Mouse (Mus musculus): ENCODE data around the gene Slc2a12. TPM values are rescaled to one million over a fixed set of nuclear protein-coding genes. Genes with fewer than 3 reads are reported as not detected.

Slc2a12 gene
- polyA plus RNA-seq, 1 experiment: 1.8 TPM

GRCm38 (mm10) chr10:22699487-22700335 is 54.9 kb downstream of the Slc2a12 start:
- H3K27ac ChIP-seq (ENCODE audit: control insufficient read depth, insufficient read depth, low read depth, low read length): no peak overlapping the region
- no peaks in the 10 kb centered on the region for H3K4me1 ChIP-seq (ENCODE audit: control insufficient read depth, insufficient read depth, low read length)
- TF ChIP-seq POLR2A (IDR thresholded peaks at IDR 0.05; ENCODE audit: control insufficient read depth, low read depth, low read length) (no peak), CTCF (IDR thresholded peaks at IDR 0.05; ENCODE audit: control insufficient read depth, insufficient read depth, insufficient replicate concordance, low read depth, low read length) (no peak)
- H3K4me3 ChIP-seq (ENCODE audit: control insufficient read depth, low read depth, low read length): no peak overlapping the region
- no peaks in the 10 kb centered on the region for H3K27me3 ChIP-seq (ENCODE audit: control insufficient read depth, insufficient read depth, low read length)
- no peaks in the 10 kb centered on the region for H3K36me3 ChIP-seq (ENCODE audit: control insufficient read depth, insufficient read depth, low read length)

DNA sequence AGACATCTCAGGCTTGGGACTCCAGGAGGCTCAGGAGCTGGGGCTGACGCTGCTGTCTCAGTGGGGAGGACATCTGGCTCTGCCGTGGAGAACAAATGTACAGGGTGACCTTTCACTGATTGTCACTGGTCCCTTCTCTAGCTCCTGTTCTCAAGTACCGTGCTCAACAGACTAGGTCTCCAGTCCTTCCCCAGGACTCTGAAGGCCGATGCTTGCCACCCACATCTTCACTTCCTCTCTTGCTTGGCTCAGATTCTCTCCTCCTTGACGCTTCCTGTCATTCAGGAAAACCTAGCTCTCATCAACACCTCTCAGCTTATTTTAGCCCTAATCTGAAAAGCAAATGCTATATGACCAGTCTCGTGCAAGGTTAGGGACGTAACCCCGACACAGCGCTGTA is 56.0 kb downstream of the Slc2a12 start:
- Histone ChIP-seq H3K4me1 (ENCODE audit: control insufficient read depth, insufficient read depth, low read length) (no peaks in the 10 kb centered on the region), H3K27me3 (ENCODE audit: control insufficient read depth, insufficient read depth, low read length) (no peaks in the 10 kb centered on the region), H3K36me3 (ENCODE audit: control insufficient read depth, insufficient read depth, low read length) (no peaks in the 10 kb centered on the region), H3K27ac (ENCODE audit: control insufficient read depth, insufficient read depth, low read depth, low read length) (no peak overlapping the region), H3K4me3 (ENCODE audit: control insufficient read depth, low read depth, low read length) (no peak overlapping the region)
- TF ChIP-seq CTCF (IDR thresholded peaks at IDR 0.05; ENCODE audit: control insufficient read depth, insufficient read depth, insufficient replicate concordance, low read depth, low read length): no peak

DNA sequence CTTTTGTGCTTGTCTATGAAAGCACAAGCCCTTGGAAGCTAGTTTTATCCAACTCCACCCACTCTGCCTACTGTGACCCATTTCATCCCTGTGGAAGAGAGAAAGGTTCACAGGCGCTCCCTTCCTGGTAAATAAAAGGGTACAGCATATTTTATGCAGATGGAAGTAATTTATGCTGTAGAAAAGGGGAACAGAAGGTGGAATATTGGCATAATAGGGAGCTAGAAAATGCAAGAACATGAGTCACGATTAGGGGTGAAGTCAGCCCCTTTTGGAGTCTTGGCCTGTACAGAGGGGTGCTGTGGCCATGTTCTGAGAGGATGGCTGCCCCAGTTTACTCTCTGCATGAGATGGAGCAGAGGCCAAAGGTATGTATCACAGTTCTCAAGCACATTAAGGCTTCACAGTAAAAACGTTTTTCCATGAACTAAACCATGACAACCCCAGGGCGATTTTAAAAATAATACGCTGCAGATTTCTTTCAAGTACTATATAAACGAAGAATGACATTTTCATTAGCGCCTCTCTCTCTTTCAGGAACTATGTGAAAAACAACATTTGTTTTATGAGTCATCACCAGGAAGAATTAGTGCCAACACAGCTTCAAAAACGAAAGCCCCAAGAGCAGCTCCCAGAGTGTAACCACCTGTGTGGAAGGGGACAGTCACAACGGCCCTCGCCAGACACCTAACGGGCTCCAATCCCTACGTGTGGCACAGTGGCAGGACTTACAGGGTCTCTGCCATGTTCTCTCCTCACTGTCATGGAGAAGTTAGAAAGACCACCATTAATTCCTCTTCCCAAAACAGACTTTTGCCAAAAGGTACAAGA is 56.9 kb downstream of the Slc2a12 start:
- no peak for TF ChIP-seq POLR2A (IDR thresholded peaks at IDR 0.05; ENCODE audit: control insufficient read depth, low read depth, low read length)
- TF ChIP-seq CTCF (IDR thresholded peaks at IDR 0.05; ENCODE audit: control insufficient read depth, insufficient read depth, insufficient replicate concordance, low read depth, low read length): no peak
- H3K4me3 ChIP-seq (ENCODE audit: control insufficient read depth, low read depth, low read length): no peak overlapping the region
- H3K36me3 ChIP-seq (ENCODE audit: control insufficient read depth, insufficient read depth, low read length): no peaks in the 10 kb centered on the region
- H3K27me3 ChIP-seq (ENCODE audit: control insufficient read depth, insufficient read depth, low read length): no peaks in the 10 kb centered on the region
- no peaks in the 10 kb centered on the region for H3K4me1 ChIP-seq (ENCODE audit: control insufficient read depth, insufficient read depth, low read length)
- H3K27ac ChIP-seq (ENCODE audit: control insufficient read depth, insufficient read depth, low read depth, low read length): no peak overlapping the region

DNA sequence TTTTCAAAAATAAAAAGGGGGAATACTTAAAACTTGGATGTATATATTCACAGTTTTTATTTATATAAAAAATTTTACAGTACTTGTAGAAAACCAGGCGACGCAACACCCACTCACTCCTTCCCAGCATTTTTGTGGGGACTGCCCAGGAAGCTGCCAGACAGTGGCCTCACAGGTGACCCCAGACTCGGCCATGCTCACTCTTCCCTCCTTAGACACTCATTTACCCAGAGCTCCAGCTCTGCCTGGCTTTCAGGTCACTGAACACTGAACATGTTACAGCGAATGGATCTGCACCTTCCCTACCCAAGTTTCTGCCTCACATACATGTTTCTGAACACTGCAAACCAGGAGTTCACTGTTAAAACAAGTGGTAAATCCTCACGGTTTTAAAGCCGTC is 59.0 kb downstream of the Slc2a12 start:
- no peak overlapping the region for H3K4me3 ChIP-seq (ENCODE audit: control insufficient read depth, low read depth, low read length)
- peaks cover 3% of the 10 kb centered on the region for H3K36me3 ChIP-seq (ENCODE audit: control insufficient read depth, insufficient read depth, low read length)
- no peak overlapping the region for H3K27ac ChIP-seq (ENCODE audit: control insufficient read depth, insufficient read depth, low read depth, low read length)
- H3K27me3 ChIP-seq (ENCODE audit: control insufficient read depth, insufficient read depth, low read length): no peaks in the 10 kb centered on the region
- no peaks in the 10 kb centered on the region for H3K4me1 ChIP-seq (ENCODE audit: control insufficient read depth, insufficient read depth, low read length)
- TF ChIP-seq CTCF (IDR thresholded peaks at IDR 0.05; ENCODE audit: control insufficient read depth, insufficient read depth, insufficient replicate concordance, low read depth, low read length) (no peak), POLR2A (IDR thresholded peaks at IDR 0.05; ENCODE audit: control insufficient read depth, low read depth, low read length) (no peak)

- Histone ChIP-seq H3K36me3 (ENCODE audit: control insufficient read depth, insufficient read depth, low read length) (peaks cover 3% of the 10 kb centered on the region), H3K27me3 (ENCODE audit: control insufficient read depth, insufficient read depth, low read length) (no peaks in the 10 kb centered on the region), H3K4me3 (ENCODE audit: control insufficient read depth, low read depth, low read length) (no peak overlapping the region), H3K4me1 (ENCODE audit: control insufficient read depth, insufficient read depth, low read length) (no peaks in the 10 kb centered on the region; the same call in 1 of the 2 replicates), H3K27ac (ENCODE audit: control insufficient read depth, insufficient read depth, low read depth, low read length) (no peak overlapping the region)
- TF ChIP-seq POLR2A (IDR thresholded peaks at IDR 0.05; ENCODE audit: control insufficient read depth, low read depth, low read length) (no peak), CTCF (IDR thresholded peaks at IDR 0.05; ENCODE audit: control insufficient read depth, insufficient read depth, insufficient replicate concordance, low read depth, low read length) (no peak)
Measured at GRCm38 (mm10) chr10:22708190-22708843, 63.5 kb downstream of the Slc2a12 start.

- Histone ChIP-seq H3K36me3 (ENCODE audit: control insufficient read depth, insufficient read depth, low read length) (peaks cover 3% of the 10 kb centered on the region), H3K4me1 (ENCODE audit: control insufficient read depth, insufficient read depth, low read length) (no peaks in the 10 kb centered on the region; the same call in 1 of the 2 replicates), H3K27me3 (ENCODE audit: control insufficient read depth, insufficient read depth, low read length) (no peaks in the 10 kb centered on the region), H3K27ac (ENCODE audit: control insufficient read depth, insufficient read depth, low read depth, low read length) (no peak overlapping the region), H3K4me3 (ENCODE audit: control insufficient read depth, low read depth, low read length) (no peak overlapping the region)
- TF ChIP-seq POLR2A (IDR thresholded peaks at IDR 0.05; ENCODE audit: control insufficient read depth, low read depth, low read length): no peak
- TF ChIP-seq CTCF (IDR thresholded peaks at IDR 0.05; ENCODE audit: control insufficient read depth, insufficient read depth, insufficient replicate concordance, low read depth, low read length): no peak
Measured at GRCm38 (mm10) chr10:22710173-22710777, 65.5 kb downstream of the Slc2a12 start.

All from testis, adult 2 months (tissue).